ENCODE assay signal across 23 mouse cellular contexts in genomic region chr7:64568722-64569121, GRCm38 (mm10).
DNase-seq lines count a peak whose midpoint lies in the region; ATAC-seq lines count a peak whose summit lies in the region.
"Had no signal": no experiment of that assay in that cellular context is flagged by ENCODE, and none has a peak within 500 bp of the region (broad histone marks: within the 10 kb centered on the region; RNA-seq: fewer than 3 reads in every experiment).

No protein-coding gene starts in this region.

- H3K27me3 ChIP-seq in hindbrain, embryonic 10.5 days (ENCODE audit: insufficient read depth, poor library complexity, severe bottlenecking) = no peaks in the 10 kb centered on the region
- no peaks in the 10 kb centered on the region for H3K27me3 ChIP-seq in hindbrain, embryonic 12.5 days
- H3K27me3 ChIP-seq: hindbrain, embryonic 15.5 days; intestine, embryonic 15.5 days; limb, embryonic 12.5 days; midbrain, embryonic 12.5 days had no signal

- ATAC-seq in hindbrain, embryonic 12.5 days (ENCODE audit: low FRiP score) = no peak
- ATAC-seq: forebrain, postnatal 0 days; intestine, embryonic 15.5 days; liver, postnatal 0 days had no signal

- peak overlapping the region; percentile 40; the same call in 1 of the 2 replicates for H3K27ac ChIP-seq in hindbrain, embryonic 10.5 days
- H3K27ac ChIP-seq in hindbrain, embryonic 12.5 days = no peak overlapping the region
- H3K27ac ChIP-seq: hindbrain, embryonic 15.5 days; intestine, embryonic 15.5 days; limb, embryonic 12.5 days; midbrain, embryonic 12.5 days had no signal

- DNase-seq in cerebellum, adult 11 months = peak; percentile 66
- DNase-seq in cerebellum, postnatal 14 days = no peak
- no peak for DNase-seq in hindbrain, embryonic 10.5 days (ENCODE audit: low spot score)
- DNase-seq in cerebellum, adult 18-20 months = peak; percentile 66 to 75
- peak; percentile 51 to 57 for DNase-seq in cerebellum, postnatal 36 days
- DNase-seq in right cerebral cortex, adult 18-20 months = no peak
- DNase-seq in gastrocnemius, postnatal 4 days (ENCODE audit: low spot score in 2 of 2) = no peak
- DNase-seq: adrenal gland, postnatal 10 days; forebrain, postnatal 0 days; gastrocnemius, postnatal 25 days; kidney, adult 8-10 months; kidney, postnatal 10 days; liver, postnatal 0 days; lung, postnatal 14 days; right cerebral cortex, postnatal 25 days; spleen, adult 18-20 months; thymus, postnatal 14 days had no signal

- no peaks in the 10 kb centered on the region for H3K9me3 ChIP-seq in hindbrain, embryonic 10.5 days
- H3K9me3 ChIP-seq in hindbrain, embryonic 12.5 days (replicated peaks) = no peaks in the 10 kb centered on the region
- H3K9me3 ChIP-seq: hindbrain, embryonic 15.5 days; intestine, embryonic 15.5 days; limb, embryonic 12.5 days; midbrain, embryonic 12.5 days had no signal

- no peak overlapping the region for H3K4me2 ChIP-seq in hindbrain, embryonic 12.5 days (replicated peaks)
- H3K4me2 ChIP-seq: hindbrain, embryonic 15.5 days; intestine, embryonic 15.5 days; limb, embryonic 12.5 days; liver, embryonic 11.5 days; midbrain, embryonic 12.5 days had no signal

- peaks cover 52% of the 10 kb centered on the region for H3K4me1 ChIP-seq in hindbrain, embryonic 10.5 days (replicated peaks)
- H3K4me1 ChIP-seq in hindbrain, embryonic 12.5 days = peaks cover 30% of the 10 kb centered on the region
- H3K4me1 ChIP-seq: intestine, embryonic 15.5 days; limb, embryonic 12.5 days had no signal

- no peak overlapping the region for H3K9ac ChIP-seq in hindbrain, embryonic 12.5 days
- H3K9ac ChIP-seq: forebrain, postnatal 0 days; hindbrain, embryonic 15.5 days; intestine, embryonic 15.5 days; limb, embryonic 12.5 days; liver, postnatal 0 days; midbrain, embryonic 12.5 days had no signal

- WGBS in hindbrain, embryonic 10.5 days = 52% methylated on average over 4 of the region's 4 CpGs
- WGBS in hindbrain, embryonic 12.5 days = 56% methylated on average over 4 of the region's 4 CpGs

- H3K36me3 ChIP-seq in hindbrain, embryonic 10.5 days = peaks cover 6% of the 10 kb centered on the region; the same call in 1 of the 2 replicates
- no peaks in the 10 kb centered on the region; the same call in 1 of the 2 replicates for H3K36me3 ChIP-seq in hindbrain, embryonic 12.5 days
- H3K36me3 ChIP-seq: hindbrain, embryonic 15.5 days; intestine, embryonic 15.5 days; limb, embryonic 12.5 days had no signal

- no peak overlapping the region for H3K4me3 ChIP-seq in hindbrain, embryonic 10.5 days
- H3K4me3 ChIP-seq in hindbrain, embryonic 12.5 days = no peak overlapping the region
- H3K4me3 ChIP-seq: hindbrain, embryonic 15.5 days; intestine, embryonic 15.5 days; limb, embryonic 12.5 days; midbrain, embryonic 12.5 days had no signal

Comparison
In these comparisons a context has a peak if more than half of its experiments do, and no peak if none do; other contexts are left out.
1. DNase-seq: peak in cerebellum, adult 11 months (single experiment), cerebellum, adult 18-20 months (2 of 2) and cerebellum, postnatal 36 days (2 of 2); none in cerebellum, postnatal 14 days (0 of 2), hindbrain, embryonic 10.5 days (single experiment), right cerebral cortex, adult 18-20 months (single experiment) and gastrocnemius, postnatal 4 days (0 of 2).